17 mouse cellular contexts compared by ENCODE assay signal in the genomic region with DNA sequence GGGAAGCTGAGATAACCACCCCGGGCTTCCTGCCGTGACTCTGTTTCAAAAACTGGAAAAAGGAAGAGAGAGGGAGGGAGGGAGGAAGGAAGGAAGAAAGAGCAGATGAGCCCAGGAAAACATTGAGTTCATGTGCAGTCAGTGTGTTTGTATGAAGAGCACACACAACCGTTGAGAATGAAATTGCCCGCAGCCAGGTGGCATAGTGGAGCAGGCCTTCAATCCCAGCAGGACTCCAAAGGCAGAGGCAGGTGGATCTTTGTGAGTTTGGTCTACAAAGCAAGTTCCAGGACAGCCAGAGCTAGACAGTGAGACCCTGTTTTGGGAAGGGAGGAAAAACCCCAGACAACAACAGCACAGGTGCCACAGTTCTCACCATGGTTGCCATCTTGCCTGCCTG. TPM values are rescaled to one million over a fixed set of nuclear protein-coding genes. Genes with fewer than 3 reads are reported as not detected.
"Had no signal": no experiment of that assay in that cellular context is flagged by ENCODE, and none has a peak within 500 bp of the region (broad histone marks: within the 10 kb centered on the region; RNA-seq: fewer than 3 reads in every experiment).

No protein-coding gene starts in this region.

- DNase-seq: kidney, adult 8-10 months; kidney, postnatal 4 days; liver; liver, embryonic 13.5 days; lung, adult 2 months; lung, postnatal 14 days; right cerebral cortex, postnatal 25 days; thymus, postnatal 4 days had no signal

- H3K27me3 ChIP-seq: limb, embryonic 12.5 days; liver, embryonic 13.5 days; neural tube, embryonic 15.5 days had no signal

- H3K27ac ChIP-seq: limb, embryonic 12.5 days; liver, embryonic 13.5 days; midbrain, embryonic 12.5 days; neural tube, embryonic 15.5 days had no signal

- H3K4me3 ChIP-seq: limb, embryonic 12.5 days; liver, embryonic 13.5 days; midbrain, embryonic 12.5 days; myocyte; neural tube, embryonic 15.5 days had no signal

- H3K4me2 ChIP-seq: limb, embryonic 12.5 days; liver, embryonic 13.5 days; midbrain, embryonic 12.5 days; neural tube, embryonic 15.5 days had no signal

- H3K9ac ChIP-seq: limb, embryonic 12.5 days; liver, embryonic 13.5 days; midbrain, embryonic 12.5 days; neural tube, embryonic 15.5 days had no signal

- H3K9me3 ChIP-seq: limb, embryonic 12.5 days; liver, embryonic 13.5 days; midbrain, embryonic 12.5 days; neural tube, embryonic 15.5 days had no signal

RNA-seq across cellular contexts. Expression of gene Gm6583, which starts 11.5 kb away (rescaled TPM):
- total RNA-seq: layer of hippocampus, adult 8-10 months; layer of hippocampus, postnatal 25 days; left cerebral cortex, postnatal 25 days; megakaryocyte-erythroid progenitor cell, adult 5-6 weeks had no signal
- polyA plus RNA-seq: lung, adult 2 months; small intestine, adult 2 months had no signal

RNA-seq across cellular contexts. Expression of gene Asphd2, which starts 27.3 kb away (rescaled TPM):
- total RNA-seq: megakaryocyte-erythroid progenitor cell, adult 5-6 weeks had no signal
